Mouse (Mus musculus): ENCODE data around the gene Hnrnpdl. TPM values are rescaled to one million over a fixed set of nuclear protein-coding genes. Genes with fewer than 3 reads are reported as not detected.

Hnrnpdl gene
- polyA plus RNA-seq, 2 experiments: 49.2 to 115 TPM

- no peak for ATAC-seq (ENCODE audit: insufficient read depth)
- no peaks in the 10 kb centered on the region for H3K9me3 ChIP-seq (ENCODE audit: control insufficient read depth, low read length)
- H3K4me1 ChIP-seq (replicated peaks; ENCODE audit: control insufficient read depth in 2 of 2, insufficient read depth in 2 of 2, low read length in 1 of 2): peaks cover 0 to 16% of the 10 kb centered on the region in 2 experiments; a peak in 2 of 4 replicates
- TF ChIP-seq CTCF (IDR thresholded peaks at IDR 0.05; ENCODE audit: low read depth) (no peak), EP300 (IDR thresholded peaks at IDR 0.05; ENCODE audit: low read depth) (no peak)
- WGBS (ENCODE audit: insufficient replicate concordance): 72% methylated on average over 7 of the region's 7 CpGs
- H3K4me2 ChIP-seq (ENCODE audit: low read depth): no peak overlapping the region
- H3K4me3 ChIP-seq (ENCODE audit: insufficient read depth in 1 of 2, low read depth in 2 of 2, low read length in 2 of 2): no peak overlapping the region
- H3K27me3 ChIP-seq (ENCODE audit: control insufficient read depth, insufficient read depth, low read length): no peaks in the 10 kb centered on the region
- H3K27ac ChIP-seq: no peak overlapping the region
- H3K9ac ChIP-seq (replicated peaks): no peak overlapping the region
- H3K36me3 ChIP-seq (replicated peaks; ENCODE audit: control insufficient read depth, insufficient read depth, low read depth): no peaks in the 10 kb centered on the region
- no peak for DNase-seq (ENCODE audit: low read depth in 3 of 3, low spot score in 3 of 3)
Measured at GRCm38 (mm10) chr5:100047871-100048270, 8.4 kb upstream of the Hnrnpdl start.

GRCm38 (mm10) chr5:100047143-100047640 lies 7.7 kb upstream of the Hnrnpdl start:
- Histone ChIP-seq H3K4me3 (ENCODE audit: insufficient read depth in 1 of 2, low read depth in 2 of 2, low read length in 2 of 2) (no peak overlapping the region), H3K9me3 (ENCODE audit: control insufficient read depth, low read length) (no peaks in the 10 kb centered on the region), H3K9ac (replicated peaks) (no peak overlapping the region), H3K4me2 (ENCODE audit: low read depth) (no peak overlapping the region), H3K27me3 (ENCODE audit: control insufficient read depth, insufficient read depth, low read length) (no peaks in the 10 kb centered on the region), H3K36me3 (replicated peaks; ENCODE audit: control insufficient read depth, insufficient read depth, low read depth) (no peaks in the 10 kb centered on the region), H3K4me1 (replicated peaks; ENCODE audit: control insufficient read depth in 2 of 2, insufficient read depth in 2 of 2, low read length in 1 of 2) (peaks cover 0 to 16% of the 10 kb centered on the region in 2 experiments; a peak in 2 of 4 replicates), H3K27ac (no peak overlapping the region)
- ATAC-seq (ENCODE audit: insufficient read depth) (no peak), DNase-seq (ENCODE audit: low read depth in 3 of 3, low spot score in 3 of 3) (no peak)
- WGBS (ENCODE audit: insufficient replicate concordance): 70% methylated on average over 8 of the region's 8 CpGs
- TF ChIP-seq CTCF (IDR thresholded peaks at IDR 0.05; ENCODE audit: low read depth) (no peak), EP300 (IDR thresholded peaks at IDR 0.05; ENCODE audit: low read depth) (no peak)

GRCm38 (mm10) chr5:100046096-100046495 lies 6.6 kb upstream of the Hnrnpdl start:
- WGBS (ENCODE audit: insufficient replicate concordance): 52% methylated on average over 3 of the region's 3 CpGs
- H3K4me2 ChIP-seq (ENCODE audit: low read depth): no peak overlapping the region
- no peak overlapping the region for H3K9ac ChIP-seq (replicated peaks)
- no peak overlapping the region for H3K27ac ChIP-seq
- TF ChIP-seq CTCF (IDR thresholded peaks at IDR 0.05; ENCODE audit: low read depth): no peak
- no peak for TF ChIP-seq EP300 (IDR thresholded peaks at IDR 0.05; ENCODE audit: low read depth)
- no peak for DNase-seq (ENCODE audit: low read depth in 3 of 3, low spot score in 3 of 3)
- H3K4me1 ChIP-seq (replicated peaks; ENCODE audit: control insufficient read depth in 2 of 2, insufficient read depth in 2 of 2, low read length in 1 of 2): peaks cover 0 to 21% of the 10 kb centered on the region in 2 experiments; a peak in 3 of 4 replicates
- no peaks in the 10 kb centered on the region for H3K27me3 ChIP-seq (ENCODE audit: control insufficient read depth, insufficient read depth, low read length)
- no peak for ATAC-seq (ENCODE audit: insufficient read depth)
- H3K36me3 ChIP-seq (replicated peaks; ENCODE audit: control insufficient read depth, insufficient read depth, low read depth): no peaks in the 10 kb centered on the region
- no peaks in the 10 kb centered on the region for H3K9me3 ChIP-seq (ENCODE audit: control insufficient read depth, low read length)
- no peak overlapping the region for H3K4me3 ChIP-seq (ENCODE audit: insufficient read depth in 1 of 2, low read depth in 2 of 2, low read length in 2 of 2)

- peaks cover 3 to 20% of the 10 kb centered on the region in 2 experiments for H3K4me1 ChIP-seq (replicated peaks; ENCODE audit: control insufficient read depth in 2 of 2, insufficient read depth in 2 of 2, low read length in 1 of 2)
- ATAC-seq (ENCODE audit: insufficient read depth) (no peak), DNase-seq (ENCODE audit: low read depth in 3 of 3, low spot score in 3 of 3) (no peak)
- WGBS (ENCODE audit: insufficient replicate concordance): 72% methylated on average over 5 of the region's 5 CpGs
- TF ChIP-seq CTCF (IDR thresholded peaks at IDR 0.05; ENCODE audit: low read depth) (no peak), EP300 (IDR thresholded peaks at IDR 0.05; ENCODE audit: low read depth) (no peak)
- no peak overlapping the region for H3K9ac ChIP-seq (replicated peaks)
- H3K4me3 ChIP-seq (ENCODE audit: insufficient read depth in 1 of 2, low read depth in 2 of 2, low read length in 2 of 2): no peak overlapping the region
- H3K9me3 ChIP-seq (ENCODE audit: control insufficient read depth, low read length): no peaks in the 10 kb centered on the region
- H3K36me3 ChIP-seq (replicated peaks; ENCODE audit: control insufficient read depth, insufficient read depth, low read depth): no peaks in the 10 kb centered on the region
- no peak overlapping the region for H3K27ac ChIP-seq
- no peaks in the 10 kb centered on the region for H3K27me3 ChIP-seq (ENCODE audit: control insufficient read depth, insufficient read depth, low read length)
- no peak overlapping the region for H3K4me2 ChIP-seq (ENCODE audit: low read depth)
Measured at GRCm38 (mm10) chr5:100044621-100045020, 5.2 kb upstream of the Hnrnpdl start.

GRCm38 (mm10) chr5:100044030-100044429 lies 4.6 kb upstream of the Hnrnpdl start:
- H3K4me1 ChIP-seq (replicated peaks; ENCODE audit: control insufficient read depth in 2 of 2, insufficient read depth in 2 of 2, low read length in 1 of 2): peaks cover 3 to 20% of the 10 kb centered on the region in 2 experiments
- H3K27me3 ChIP-seq (ENCODE audit: control insufficient read depth, insufficient read depth, low read length): no peaks in the 10 kb centered on the region
- H3K9me3 ChIP-seq (ENCODE audit: control insufficient read depth, low read length): no peaks in the 10 kb centered on the region
- H3K4me3 ChIP-seq (ENCODE audit: insufficient read depth in 1 of 2, low read depth in 2 of 2, low read length in 2 of 2): no peak overlapping the region
- no peak overlapping the region for H3K9ac ChIP-seq (replicated peaks)
- DNase-seq (ENCODE audit: low read depth in 3 of 3, low spot score in 3 of 3) (no peak), ATAC-seq (ENCODE audit: insufficient read depth) (no peak)
- no peak overlapping the region for H3K27ac ChIP-seq
- H3K36me3 ChIP-seq (replicated peaks; ENCODE audit: control insufficient read depth, insufficient read depth, low read depth): no peaks in the 10 kb centered on the region
- H3K4me2 ChIP-seq (ENCODE audit: low read depth): no peak overlapping the region
- WGBS (ENCODE audit: insufficient replicate concordance): 64% methylated on average over 4 of the region's 4 CpGs
- TF ChIP-seq CTCF (IDR thresholded peaks at IDR 0.05; ENCODE audit: low read depth): no peak
- TF ChIP-seq EP300 (IDR thresholded peaks at IDR 0.05; ENCODE audit: low read depth): no peak

Data from liver, embryonic 14.5 days (tissue).